Mouse (Mus musculus): ENCODE results near the gene Kcnip2. TPM values are rescaled to one million over a fixed set of nuclear protein-coding genes. Genes with fewer than 3 reads are reported as not detected.

The Kcnip2 gene
- total and polyA plus RNA-seq, 3 experiments: not detected

- no peak for DNase-seq (ENCODE audit: extremely low read depth)
- Histone ChIP-seq H3K79me2 (replicated peaks; ENCODE audit: control insufficient read depth, extremely low read depth, insufficient read depth, poor library complexity, severe bottlenecking) (peaks cover 5% of the 10 kb centered on the region; the same call in 1 of the 2 replicates), H3K27me3 (replicated peaks) (no peaks in the 10 kb centered on the region), H3K4me3 (replicated peaks in 1 of 3; ENCODE audit: low read depth in 2 of 3, low read length in 2 of 3, poor library complexity in 1 of 3) (no peak overlapping the region), H3K9me3 (replicated peaks; ENCODE audit: low read length) (no peaks in the 10 kb centered on the region), H3K4me2 (ENCODE audit: insufficient read depth, low read depth, poor library complexity, severe bottlenecking) (no peak overlapping the region), H3K36me3 (replicated peaks in 1 of 2; ENCODE audit: control insufficient read depth in 1 of 2, insufficient read depth in 1 of 2, low read length in 1 of 2) (peaks cover 80 to 92% of the 10 kb centered on the region in 2 experiments), H3K27ac (ENCODE audit: insufficient read depth, low read depth) (no peak overlapping the region), H3K9ac (ENCODE audit: insufficient read depth, low read depth) (no peak overlapping the region), H3K4me1 (ENCODE audit: control insufficient read depth in 1 of 2, insufficient read depth in 2 of 2) (no peaks in the 10 kb centered on the region)
- dilution Hi-C loops (cut with MboI; ENCODE audit: extremely low pct_ligation_motif_present, extremely low pct_unique_long_range_greater_than_20kb, low sequenced_read_pairs) (no loop called here), in situ Hi-C loops (cut with MboI; ENCODE audit: low pct_ligation_motif_present, low pct_unique_long_range_greater_than_20kb, low sequenced_read_pairs) (no loop called here)
- TF ChIP-seq NRF1 (IDR thresholded peaks at IDR 0.05; ENCODE audit: low read depth, low read length) (no peak), MXI1 (IDR thresholded peaks at IDR 0.05; ENCODE audit: low read depth, low read length) (no peak), EP300 (IDR thresholded peaks at IDR 0.05; ENCODE audit: low read length) (no peak), GABPA (IDR thresholded peaks at IDR 0.05; ENCODE audit: insufficient replicate concordance, low read depth, low read length) (no peak), TCF12 (IDR thresholded peaks at IDR 0.05; ENCODE audit: low read depth, low read length) (no peak), RCOR1 (conservative IDR thresholded peaks at IDR 0.05; ENCODE audit: low read depth, low read length) (no peak), CTCF (conservative IDR thresholded peaks at IDR 0.05 in 1 of 2, IDR thresholded peaks at IDR 0.05 in 1 of 2; ENCODE audit: low read depth in 2 of 2, low read length in 2 of 2) (no peak), MYC (IDR thresholded peaks at IDR 0.05; ENCODE audit: low read depth, low read length) (no peak), HCFC1 (IDR thresholded peaks at IDR 0.05; ENCODE audit: low read depth, low read length) (no peak), MEF2A (IDR thresholded peaks at IDR 0.05; ENCODE audit: borderline replicate concordance, low read depth, low read length) (no peak), POLR2AphosphoS2 (IDR thresholded peaks at IDR 0.05; ENCODE audit: low read depth, low read length) (no peak), CHD2 (IDR thresholded peaks at IDR 0.05; ENCODE audit: low read length) (no peak), POLR2A (IDR thresholded peaks at IDR 0.05; ENCODE audit: low read depth, low read length) (no peak), USF1 (IDR thresholded peaks at IDR 0.05; ENCODE audit: low read depth, low read length) (no peak), ZNF384 (IDR thresholded peaks at IDR 0.05; ENCODE audit: low read depth, low read length) (no peak), BHLHE40 (IDR thresholded peaks at IDR 0.05; ENCODE audit: low read depth, low read length) (no peak), ZC3H11A (IDR thresholded peaks at IDR 0.05; ENCODE audit: low read depth, low read length) (no peak), MAZ (IDR thresholded peaks at IDR 0.05; ENCODE audit: low read depth, low read length) (no peak), E2F4 (IDR thresholded peaks at IDR 0.05; ENCODE audit: insufficient replicate concordance, low read depth, low read length) (no peak)
Measured at GRCm38 (mm10) chr19:45758671-45759070, 57.2 kb downstream of the Kcnip2 start.

GRCm38 (mm10) chr19:45753551-45753950 lies 62.3 kb downstream of the Kcnip2 start:
- no peak overlapping the region for H3K9ac ChIP-seq (ENCODE audit: insufficient read depth, low read depth)
- no peak overlapping the region for H3K4me2 ChIP-seq (ENCODE audit: insufficient read depth, low read depth, poor library complexity, severe bottlenecking)
- dilution Hi-C loops (cut with MboI; ENCODE audit: extremely low pct_ligation_motif_present, extremely low pct_unique_long_range_greater_than_20kb, low sequenced_read_pairs): no loop called here
- no peak overlapping the region for H3K27ac ChIP-seq (ENCODE audit: insufficient read depth, low read depth)
- H3K27me3 ChIP-seq (replicated peaks): no peaks in the 10 kb centered on the region
- peaks cover 54 to 73% of the 10 kb centered on the region in 2 experiments for H3K36me3 ChIP-seq (replicated peaks in 1 of 2; ENCODE audit: control insufficient read depth in 1 of 2, insufficient read depth in 1 of 2, low read length in 1 of 2)
- no peaks in the 10 kb centered on the region for H3K9me3 ChIP-seq (replicated peaks; ENCODE audit: low read length)
- TF ChIP-seq KAT2A (IDR thresholded peaks at IDR 0.05; ENCODE audit: insufficient replicate concordance, low read length): no peak
- no peak for TF ChIP-seq NELFE (IDR thresholded peaks at IDR 0.05; ENCODE audit: low read depth, low read length)
- TF ChIP-seq EP300 (IDR thresholded peaks at IDR 0.05; ENCODE audit: low read length): no peak
- no peak for TF ChIP-seq RCOR1 (conservative IDR thresholded peaks at IDR 0.05; ENCODE audit: low read depth, low read length)
- no peak for TF ChIP-seq BHLHE40 (IDR thresholded peaks at IDR 0.05; ENCODE audit: low read depth, low read length)
- no peak for TF ChIP-seq MXI1 (IDR thresholded peaks at IDR 0.05; ENCODE audit: low read depth, low read length)
- no peak for TF ChIP-seq MAFK (IDR thresholded peaks at IDR 0.05; ENCODE audit: insufficient replicate concordance, low read length)
- no peak for TF ChIP-seq ELF1 (IDR thresholded peaks at IDR 0.05; ENCODE audit: low read depth, low read length)
- TF ChIP-seq JUN (IDR thresholded peaks at IDR 0.05; ENCODE audit: insufficient read depth, low read depth, low read length): no peak
- TF ChIP-seq CHD2 (IDR thresholded peaks at IDR 0.05; ENCODE audit: low read length): no peak
- in situ Hi-C loops (cut with MboI; ENCODE audit: low pct_ligation_motif_present, low pct_unique_long_range_greater_than_20kb, low sequenced_read_pairs): no loop called here
- DNase-seq (ENCODE audit: extremely low read depth): no peak
- peaks cover 3% of the 10 kb centered on the region; the same call in 1 of the 2 replicates for H3K79me2 ChIP-seq (replicated peaks; ENCODE audit: control insufficient read depth, extremely low read depth, insufficient read depth, poor library complexity, severe bottlenecking)
- peaks cover 3 to 24% of the 10 kb centered on the region in 2 experiments; a peak in 3 of 4 replicates for H3K4me1 ChIP-seq (ENCODE audit: control insufficient read depth in 1 of 2, insufficient read depth in 2 of 2)
- no peak overlapping the region for H3K4me3 ChIP-seq (replicated peaks in 1 of 3; ENCODE audit: low read depth in 2 of 3, low read length in 2 of 3, poor library complexity in 1 of 3)
